Mouse (Mus musculus) midbrain, embryonic 16.5 days (tissue): ENCODE measurements around the gene Atg2b. TPM values are rescaled to one million over a fixed set of nuclear protein-coding genes. Genes with fewer than 3 reads are reported as not detected.

Experiments
- ATAC-seq: fragments of 200-750 bp; cut with Nextera tagmentation; 2 replicates; pipeline ENCODE4 v1.8.0; 2017; ENCODE audit warnings: moderate TSS enrichment
- H3K27ac ChIP-seq: fragments of 300-500 bp; sonication (generic); 2 replicates; pipeline ENCODE4 v1.5.1; 2014; ENCODE audit warnings: mild to moderate bottlenecking, low read length, mixed read lengths
- H3K27me3 ChIP-seq: fragments of 300-500 bp; sonication (generic); 2 replicates; pipeline ENCODE4 v1.6.1; 2014; ENCODE audit warnings: low read depth, low read length, mixed read lengths; ENCODE audit not compliant: control insufficient read depth, insufficient read depth
- H3K36me3 ChIP-seq: fragments of 300-500 bp; sonication (generic); 2 replicates; pipeline ENCODE4 v1.6.1; 2014; ENCODE audit warnings: mild to moderate bottlenecking, low read length, moderate library complexity, mixed read lengths; ENCODE audit not compliant: control insufficient read depth, insufficient read depth
- H3K4me1 ChIP-seq: fragments of 300-500 bp; sonication (generic); 2 replicates; pipeline ENCODE4 v1.6.1; 2014; ENCODE audit warnings: mild to moderate bottlenecking, low read length, mixed read lengths; ENCODE audit not compliant: control insufficient read depth, insufficient read depth
- H3K4me2 ChIP-seq: fragments of 300-500 bp; sonication (generic); 2 replicates; pipeline ENCODE4 v1.6.1; 2014; ENCODE audit warnings: mild to moderate bottlenecking, low read length, mixed read lengths
- H3K4me3 ChIP-seq: fragments of 300-500 bp; sonication (generic); 2 replicates; pipeline ENCODE4 v1.5.1; 2014; ENCODE audit warnings: low read depth, mild to moderate bottlenecking, low read length, moderate library complexity, mixed read lengths
- H3K9ac ChIP-seq: fragments of 300-500 bp; sonication (generic); 2 replicates; pipeline ENCODE4 v1.6.1; 2014; ENCODE audit warnings: low read depth, low read length, mixed read lengths
- H3K9me3 ChIP-seq: fragments of 300-500 bp; sonication (generic); replicated peaks from 2 replicates; pipeline ENCODE4 v1.6.1; 2014; ENCODE audit warnings: mild to moderate bottlenecking, low read length, mixed read lengths; ENCODE audit not compliant: control insufficient read depth, poor library complexity, severe bottlenecking
- WGBS: fragments of 180-500 bp; shearing (Covaris S2); extraction: QIAGEN DNeasy Blood & Tissue Kit; methylation state at CpG from one replicate; pipeline ENCODE4 v1.1.7; 2014; 5-methylcytosine and 5-hydroxymethylcytosine counted together
- polyA plus RNA-seq: library from polyadenylated mRNA; unstranded; fragments of >200 nt; fragmentation: Nextera tagmentation; extraction: Ambion mirVana; gene quantifications from 2 replicates; pipeline ENCODE4 v1.2.1, GENCODE M21; 2015

Atg2b gene
- polyA plus RNA-seq, 1 experiment from 2014 or later: 14.0 TPM

DNA sequence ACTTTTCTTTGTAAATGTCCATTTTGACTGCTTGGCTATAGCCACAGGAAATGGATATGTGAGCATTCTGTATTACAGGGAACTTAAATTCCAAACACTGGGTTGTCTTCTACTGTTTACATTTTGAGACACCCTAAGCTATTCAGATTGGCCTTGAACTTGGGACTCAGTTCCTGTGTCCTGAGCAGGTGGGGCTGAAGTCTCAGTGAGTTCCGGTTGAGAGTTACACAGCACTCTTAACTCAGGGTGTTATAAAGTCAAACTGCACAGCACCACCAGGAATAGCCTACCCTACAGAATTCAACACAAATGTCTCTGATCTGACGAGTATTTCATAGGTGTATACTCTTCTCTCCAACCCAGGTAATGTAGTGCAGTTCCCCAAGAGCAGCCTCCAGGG, 74.0 kb downstream of the Atg2b start:
- WGBS: 92% methylated on average over 2 of the region's 2 CpGs

DNA sequence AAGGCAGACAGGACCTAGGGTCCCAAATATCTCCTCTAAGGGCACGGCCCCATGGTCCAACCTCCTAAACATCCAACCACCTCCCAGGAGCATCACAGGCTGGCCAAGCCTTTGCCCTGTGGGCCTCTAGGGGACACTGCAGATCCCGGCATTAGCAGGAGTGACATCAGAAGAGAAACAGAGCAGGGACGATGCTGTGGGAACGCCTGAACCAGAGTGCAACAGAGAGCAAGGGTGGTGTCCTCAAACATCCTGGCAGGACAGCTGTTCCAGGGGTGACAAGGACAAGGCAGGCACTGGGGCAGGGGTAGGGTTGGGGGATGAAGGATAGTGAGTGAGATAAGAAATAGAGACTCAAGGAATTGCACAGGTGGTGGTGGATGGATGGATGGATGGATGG, 78.1 kb downstream of the Atg2b start:
- H3K36me3 ChIP-seq: no peaks in the 10 kb centered on the region
- ATAC-seq: no peak
- H3K4me2 ChIP-seq: no peak overlapping the region
- H3K27ac ChIP-seq: no peak overlapping the region
- no peak overlapping the region for H3K4me3 ChIP-seq
- WGBS: 79% methylated on average over 4 of the region's 4 CpGs
- no peak overlapping the region for H3K9ac ChIP-seq
- H3K27me3 ChIP-seq: no peaks in the 10 kb centered on the region
- H3K4me1 ChIP-seq: no peaks in the 10 kb centered on the region; the same call in 1 of the 2 replicates
- no peaks in the 10 kb centered on the region for H3K9me3 ChIP-seq

More for the DNA sequence above, 74.0 kb downstream of the Atg2b start:
- Histone ChIP-seq H3K36me3 (peaks cover 9% of the 10 kb centered on the region; the same call in 1 of the 2 replicates), H3K4me3 (no peak overlapping the region), H3K9ac (no peak overlapping the region), H3K4me2 (no peak overlapping the region), H3K27ac (no peak overlapping the region), H3K9me3 (no peaks in the 10 kb centered on the region), H3K27me3 (no peaks in the 10 kb centered on the region), H3K4me1 (no peaks in the 10 kb centered on the region)
- ATAC-seq: no peak

DNA sequence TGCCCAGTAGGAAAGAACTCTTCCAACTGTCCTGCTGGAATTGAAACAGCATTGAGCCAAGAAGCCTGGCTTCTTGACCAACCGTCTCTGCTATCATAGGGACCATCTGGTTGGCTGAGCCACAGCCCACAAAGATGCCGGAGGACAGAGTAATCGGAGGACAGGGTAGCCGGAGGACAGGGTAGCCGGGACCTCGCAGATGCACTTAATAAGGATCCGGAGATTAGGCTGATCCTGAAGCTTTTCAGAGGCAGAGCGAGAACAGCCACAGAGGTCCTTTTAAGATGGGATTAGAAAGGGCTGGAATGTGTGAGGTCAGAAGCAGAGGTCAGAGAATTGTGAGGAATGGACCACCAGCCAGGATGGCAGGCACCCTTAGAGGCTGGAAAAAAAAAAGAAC, 79.8 kb downstream of the Atg2b start:
- ATAC-seq: no peak
- 8% methylated on average over 8 of the region's 8 CpGs for whole genome bisulfite sequencing
- H3K9me3 ChIP-seq: no peaks in the 10 kb centered on the region

DNA sequence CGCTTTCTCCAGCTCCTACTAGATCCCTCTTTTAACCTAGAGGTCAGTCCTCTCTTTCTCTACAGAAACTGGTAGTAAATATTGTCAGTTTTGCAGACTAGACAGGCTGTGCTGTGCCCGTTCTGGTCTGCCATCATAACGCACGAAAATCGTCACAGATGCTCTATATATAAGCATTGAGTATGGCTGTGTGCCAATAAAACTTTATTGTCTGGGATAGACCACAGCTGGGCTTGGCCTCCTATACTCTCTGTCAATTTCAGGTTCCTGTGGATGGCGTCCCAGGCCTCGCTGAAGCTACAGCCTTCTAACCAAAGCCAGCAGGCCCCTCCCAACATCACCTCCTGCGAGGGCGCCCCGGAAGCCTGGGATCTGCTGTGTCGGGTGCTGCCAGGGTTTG, 81.1 kb downstream of the Atg2b start:
- Histone ChIP-seq H3K4me3 (no peak overlapping the region), H3K9me3 (no peaks in the 10 kb centered on the region), H3K9ac (no peak overlapping the region), H3K27ac (no peak overlapping the region), H3K36me3 (no peaks in the 10 kb centered on the region), H3K4me1 (no peaks in the 10 kb centered on the region; the same call in 1 of the 2 replicates), H3K27me3 (no peaks in the 10 kb centered on the region), H3K4me2 (no peak overlapping the region)
- 93% methylated on average over 11 of the region's 11 CpGs for WGBS
- no peak for ATAC-seq

More for the DNA sequence above, 79.8 kb downstream of the Atg2b start:
- no peak overlapping the region for H3K9ac ChIP-seq
- H3K36me3 ChIP-seq: no peaks in the 10 kb centered on the region
- no peaks in the 10 kb centered on the region for H3K27me3 ChIP-seq
- no peak overlapping the region for H3K27ac ChIP-seq
- no peak overlapping the region for H3K4me3 ChIP-seq
- no peak overlapping the region for H3K4me2 ChIP-seq
- H3K4me1 ChIP-seq: no peaks in the 10 kb centered on the region; the same call in 1 of the 2 replicates

DNA sequence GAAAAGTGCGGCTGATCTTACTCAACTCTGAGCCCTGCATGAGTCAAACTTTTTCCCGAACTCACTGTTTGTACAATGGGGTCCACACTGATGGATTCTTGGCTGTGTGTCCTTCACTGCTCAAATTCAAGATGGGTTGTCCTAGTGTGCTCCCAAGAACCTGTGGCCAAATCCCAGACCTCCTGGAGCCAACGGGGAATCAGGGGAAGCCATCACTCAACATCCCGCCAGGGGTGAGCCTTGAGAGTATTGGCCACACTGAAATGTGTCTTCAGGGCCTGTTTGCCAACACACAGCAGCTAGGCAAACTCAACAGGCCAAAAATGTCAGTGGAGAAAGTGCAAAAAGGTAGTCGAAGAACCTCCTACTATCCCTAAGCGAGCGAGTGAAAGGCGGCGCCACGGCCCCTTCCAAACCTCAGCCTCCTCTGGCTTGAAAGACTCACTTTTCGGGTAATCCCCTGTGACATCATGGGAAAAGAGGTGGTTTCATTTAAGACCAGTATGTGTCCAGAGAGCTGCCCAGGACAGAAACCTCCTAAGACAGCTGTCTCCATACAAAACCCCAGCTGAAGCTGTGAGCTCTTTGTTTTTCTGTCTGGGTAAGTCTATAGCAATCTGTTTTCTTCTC, 82.3 kb downstream of the Atg2b start, which contains the start of gene Bdkrb1:
Gene Bdkrb1, plus strand, starts transcription at position 505 of the 630 bp plus-strand sequence.
- no peaks in the 10 kb centered on the region for H3K36me3 ChIP-seq
- whole genome bisulfite sequencing: 87% methylated on average over 11 of the region's 11 CpGs
- H3K27me3 ChIP-seq: no peaks in the 10 kb centered on the region
- H3K9me3 ChIP-seq: no peaks in the 10 kb centered on the region
- ATAC-seq: no peak
- no peaks in the 10 kb centered on the region; the same call in 1 of the 2 replicates for H3K4me1 ChIP-seq
- H3K4me3 ChIP-seq: no peak within 1 kb of the TSS
- no peak within 1 kb of the TSS for H3K9ac ChIP-seq
- H3K27ac ChIP-seq: no peak within 1 kb of the TSS
- H3K4me2 ChIP-seq: no peak within 1 kb of the TSS

DNA sequence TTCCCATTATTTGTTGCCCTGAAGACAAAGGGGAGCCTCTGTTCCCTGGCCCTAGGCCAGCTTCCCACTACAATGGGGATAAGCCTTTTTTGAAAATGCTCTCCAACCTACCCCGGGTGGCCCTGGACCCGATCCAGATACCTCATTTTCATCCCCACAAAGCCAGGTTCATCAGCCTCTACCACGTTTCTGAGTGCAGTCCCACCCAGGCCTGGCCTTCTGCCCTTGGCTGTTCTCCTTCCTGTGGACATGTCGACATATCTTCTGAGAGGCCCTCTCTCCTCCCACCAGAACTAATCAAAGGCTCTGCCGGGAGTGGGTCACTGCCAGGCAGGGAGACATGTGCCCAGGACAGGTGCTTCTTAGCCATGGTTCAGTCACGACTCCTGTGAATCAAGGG, 83.4 kb downstream of the Atg2b start:
- ATAC-seq: no peak
- Histone ChIP-seq H3K27ac (no peak overlapping the region), H3K9me3 (no peaks in the 10 kb centered on the region)

DNA sequence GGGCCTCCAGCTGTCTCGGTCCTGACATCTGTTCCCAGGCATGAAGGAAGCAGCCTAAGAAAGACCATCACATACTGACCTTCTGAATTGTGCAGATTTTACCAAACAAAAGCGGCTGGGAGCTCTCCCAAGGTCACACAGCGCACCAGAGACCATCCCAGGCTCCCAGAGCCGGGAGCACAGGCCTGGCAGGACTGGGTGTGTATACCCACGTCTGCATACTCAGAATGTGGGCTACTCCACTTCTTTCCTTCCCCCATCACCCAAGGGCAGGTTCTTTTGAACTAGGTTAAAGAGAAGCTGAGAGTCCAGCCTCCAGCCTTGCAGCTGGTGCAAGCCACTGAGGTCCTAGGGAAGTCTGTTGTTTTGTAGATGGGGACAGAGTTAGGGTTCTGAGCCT, 85.9 kb downstream of the Atg2b start:
- H3K4me2 ChIP-seq: no peak overlapping the region
- ATAC-seq: no peak
- no peaks in the 10 kb centered on the region for H3K9me3 ChIP-seq
- H3K4me1 ChIP-seq: no peaks in the 10 kb centered on the region; the same call in 1 of the 2 replicates
- no peak overlapping the region for H3K4me3 ChIP-seq
- WGBS: 53% methylated on average over 5 of the region's 5 CpGs
- H3K27me3 ChIP-seq: no peaks in the 10 kb centered on the region
- H3K36me3 ChIP-seq: no peaks in the 10 kb centered on the region
- no peak overlapping the region for H3K27ac ChIP-seq
- H3K9ac ChIP-seq: no peak overlapping the region

More for the DNA sequence above, 83.4 kb downstream of the Atg2b start:
- 41% methylated on average over 6 of the region's 6 CpGs for WGBS
- H3K27me3 ChIP-seq: no peaks in the 10 kb centered on the region
- H3K4me1 ChIP-seq: no peaks in the 10 kb centered on the region; the same call in 1 of the 2 replicates
- H3K36me3 ChIP-seq: no peaks in the 10 kb centered on the region
- H3K4me2 ChIP-seq: no peak overlapping the region
- H3K4me3 ChIP-seq: no peak overlapping the region
- H3K9ac ChIP-seq: no peak overlapping the region

DNA sequence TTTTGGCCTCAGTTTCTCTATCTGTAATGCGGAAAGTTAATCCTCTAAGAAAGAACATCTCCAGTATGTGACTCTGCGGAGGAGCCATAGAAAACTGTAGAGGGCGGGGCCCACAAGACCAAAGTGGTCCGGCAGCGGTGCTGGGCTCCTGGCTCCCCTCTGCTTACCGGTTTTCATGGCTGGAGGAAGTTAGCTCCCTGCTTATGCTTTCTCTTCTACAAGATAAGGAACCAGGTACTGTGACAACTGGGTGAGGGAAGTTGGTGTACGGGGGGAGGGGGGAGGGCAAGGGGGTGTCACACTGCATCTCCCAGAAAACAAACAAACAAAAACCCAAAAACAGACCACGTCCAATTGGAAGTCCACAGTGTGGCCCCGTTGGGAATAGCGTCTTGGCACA, 86.5 kb downstream of the Atg2b start:
- no peak overlapping the region for H3K9ac ChIP-seq
- H3K4me2 ChIP-seq: no peak overlapping the region
- no peak overlapping the region for H3K4me3 ChIP-seq
- no peaks in the 10 kb centered on the region for H3K9me3 ChIP-seq
- H3K27me3 ChIP-seq: no peaks in the 10 kb centered on the region
- ATAC-seq: no peak
- H3K4me1 ChIP-seq: no peaks in the 10 kb centered on the region; the same call in 1 of the 2 replicates
- no peaks in the 10 kb centered on the region for H3K36me3 ChIP-seq
- WGBS: 84% methylated on average over 10 of the region's 10 CpGs
- H3K27ac ChIP-seq: no peak overlapping the region

DNA sequence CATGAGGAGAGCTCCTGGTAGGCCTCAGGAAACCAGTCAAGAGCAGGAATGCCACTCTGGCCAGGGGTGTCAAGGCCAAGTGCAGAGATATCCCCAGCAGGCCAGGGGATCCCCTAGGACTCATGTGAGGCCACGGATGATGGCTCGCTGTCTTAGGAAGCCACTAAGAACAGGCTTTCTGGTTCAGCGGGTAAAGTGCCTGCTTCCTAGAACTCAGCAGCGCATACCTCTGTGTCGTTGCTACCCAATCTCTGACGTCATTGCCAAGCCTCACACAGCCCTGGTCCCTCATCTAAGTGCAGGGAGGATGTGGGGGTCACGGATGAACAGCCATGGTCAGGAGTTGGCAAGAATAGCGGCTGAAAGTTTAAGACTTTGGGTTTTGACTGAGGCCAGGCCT, 87.9 kb downstream of the Atg2b start:
- Histone ChIP-seq H3K27ac (no peak overlapping the region), H3K4me3 (no peak overlapping the region), H3K36me3 (no peaks in the 10 kb centered on the region), H3K27me3 (no peaks in the 10 kb centered on the region), H3K9me3 (no peaks in the 10 kb centered on the region), H3K9ac (no peak overlapping the region), H3K4me1 (no peaks in the 10 kb centered on the region; the same call in 1 of the 2 replicates), H3K4me2 (no peak overlapping the region)
- 89% methylated on average over 8 of the region's 8 CpGs for WGBS
- ATAC-seq: no peak
